ENCODE assay signal across 24 mouse cellular contexts in genomic region chr16:78661126-78661525, GRCm38 (mm10).
DNase-seq lines count a peak whose midpoint lies in the region; ATAC-seq and TF ChIP-seq lines count a peak whose summit lies in the region.
"Had no signal": no experiment of that assay in that cellular context is flagged by ENCODE, and none has a peak within 500 bp of the region (broad histone marks: within the 10 kb centered on the region; RNA-seq: fewer than 3 reads in every experiment).

No protein-coding gene starts in this region.

- WGBS in midbrain, embryonic 11.5 days: 89% methylated on average over 7 of the region's 7 CpGs
- 88% methylated on average over 7 of the region's 7 CpGs for WGBS in midbrain, postnatal 0 days
- WGBS in embryonic facial prominence, embryonic 14.5 days: 53% methylated on average over 7 of the region's 7 CpGs
- WGBS in hindbrain, embryonic 14.5 days: 89% methylated on average over 7 of the region's 7 CpGs

- no peaks in the 10 kb centered on the region for H3K79me2 ChIP-seq in myocyte (ENCODE audit: control insufficient read depth, insufficient read depth)

- no peak for ATAC-seq in midbrain, embryonic 11.5 days (ENCODE audit: low FRiP score)
- ATAC-seq in midbrain, postnatal 0 days (ENCODE audit: low FRiP score): no peak
- ATAC-seq in embryonic facial prominence, embryonic 14.5 days (ENCODE audit: low read depth): no peak
- no peak for ATAC-seq in hindbrain, embryonic 14.5 days (ENCODE audit: low FRiP score)
- ATAC-seq: forebrain, embryonic 14.5 days; forebrain, postnatal 0 days; intestine, postnatal 0 days had no signal

- no peaks in the 10 kb centered on the region for H3K9me3 ChIP-seq in midbrain, embryonic 11.5 days (ENCODE audit: control insufficient read depth, low read length)
- no peaks in the 10 kb centered on the region for H3K9me3 ChIP-seq in midbrain, postnatal 0 days (ENCODE audit: low read length)
- no peaks in the 10 kb centered on the region for H3K9me3 ChIP-seq in embryonic facial prominence, embryonic 14.5 days (ENCODE audit: control insufficient read depth, low read length)
- no peaks in the 10 kb centered on the region for H3K9me3 ChIP-seq in hindbrain, embryonic 14.5 days (ENCODE audit: control insufficient read depth, low read length)
- H3K9me3 ChIP-seq: heart, embryonic 10.5 days; heart, embryonic 13.5 days; hindbrain, embryonic 15.5 days had no signal

- H3K36me3 ChIP-seq in midbrain, embryonic 11.5 days (ENCODE audit: control insufficient read depth, insufficient read depth, low read length): no peaks in the 10 kb centered on the region
- H3K36me3 ChIP-seq in midbrain, postnatal 0 days (ENCODE audit: insufficient read depth, low read length): no peaks in the 10 kb centered on the region
- H3K36me3 ChIP-seq in embryonic facial prominence, embryonic 14.5 days (ENCODE audit: control insufficient read depth, insufficient read depth, low read length): no peaks in the 10 kb centered on the region
- no peaks in the 10 kb centered on the region for H3K36me3 ChIP-seq in myocyte (ENCODE audit: control insufficient read depth, insufficient read depth)
- no peaks in the 10 kb centered on the region for H3K36me3 ChIP-seq in hindbrain, embryonic 14.5 days (replicated peaks; ENCODE audit: control insufficient read depth, insufficient read depth)
- H3K36me3 ChIP-seq: heart, embryonic 10.5 days; heart, embryonic 13.5 days; hindbrain, embryonic 15.5 days had no signal

- H3K9ac ChIP-seq in midbrain, embryonic 11.5 days (ENCODE audit: low read length): no peak overlapping the region
- no peak overlapping the region for H3K9ac ChIP-seq in midbrain, postnatal 0 days (replicated peaks; ENCODE audit: low read length, poor library complexity, severe bottlenecking)
- 0 out of 2 replicates have a peak overlapping the region, but pooled peaks have one; percentile 11 for H3K9ac ChIP-seq in embryonic facial prominence, embryonic 14.5 days (ENCODE audit: low read depth, low read length)
- H3K9ac ChIP-seq in hindbrain, embryonic 14.5 days: no peak overlapping the region
- H3K9ac ChIP-seq: forebrain, postnatal 0 days; heart, embryonic 13.5 days; hindbrain, embryonic 15.5 days had no signal

- no peak overlapping the region for H3K27ac ChIP-seq in midbrain, embryonic 11.5 days (ENCODE audit: low read depth, low read length)
- no peak overlapping the region for H3K27ac ChIP-seq in midbrain, postnatal 0 days (ENCODE audit: low read depth, low read length)
- H3K27ac ChIP-seq in embryonic facial prominence, embryonic 14.5 days (replicated peaks; ENCODE audit: low read depth, low read length): 0 out of 2 replicates have a peak overlapping the region, but pooled peaks have one; percentile 2
- no peak overlapping the region for H3K27ac ChIP-seq in hindbrain, embryonic 14.5 days
- H3K27ac ChIP-seq: heart, adult 2 months; heart, embryonic 10.5 days; heart, embryonic 13.5 days; hindbrain, embryonic 15.5 days had no signal

- no peak overlapping the region for H3ac ChIP-seq in myocyte (ENCODE audit: control insufficient read depth, insufficient read length)

- DNase-seq in midbrain, embryonic 11.5 days (ENCODE audit: low spot score, missing footprints): peak; percentile 60
- no peak for DNase-seq in midbrain, postnatal 0 days (ENCODE audit: low spot score)
- peak; percentile 32 for DNase-seq in embryonic facial prominence, embryonic 14.5 days (ENCODE audit: low spot score)
- DNase-seq in hindbrain, embryonic 14.5 days (ENCODE audit: low spot score): no peak
- DNase-seq in heart, adult 11 months: no peak
- DNase-seq: adrenal gland, postnatal 10 days; adrenal gland, postnatal 36 days; B cell, adult 2 months; cerebellum, adult 18-20 months; cerebellum, adult 9-11 months; cerebellum, postnatal 25 days; embryo, embryonic 11 days; forebrain, postnatal 0 days; gastrocnemius, postnatal 25 days; heart, adult 2 months; heart, postnatal 14 days; heart, postnatal 4 days; kidney, adult 2 months had no signal

- H3K4me2 ChIP-seq in midbrain, embryonic 11.5 days: no peak overlapping the region
- H3K4me2 ChIP-seq in midbrain, postnatal 0 days (ENCODE audit: low read depth, low read length, poor library complexity, severe bottlenecking): no peak overlapping the region
- H3K4me2 ChIP-seq in embryonic facial prominence, embryonic 14.5 days (ENCODE audit: low read depth, low read length): peak overlapping the region; percentile 10; the same call in 1 of the 2 replicates
- peak overlapping the region; percentile 18 for H3K4me2 ChIP-seq in myocyte (ENCODE audit: low read depth)
- no peak overlapping the region for H3K4me2 ChIP-seq in hindbrain, embryonic 14.5 days (replicated peaks)
- H3K4me2 ChIP-seq: heart, embryonic 13.5 days; hindbrain, embryonic 15.5 days had no signal

- no peaks in the 10 kb centered on the region for H3K4me1 ChIP-seq in midbrain, embryonic 11.5 days (ENCODE audit: control insufficient read depth, insufficient read depth, low read length)
- no peaks in the 10 kb centered on the region for H3K4me1 ChIP-seq in midbrain, postnatal 0 days (ENCODE audit: insufficient read depth, low read length)
- no peaks in the 10 kb centered on the region for H3K4me1 ChIP-seq in embryonic facial prominence, embryonic 14.5 days (ENCODE audit: control insufficient read depth, insufficient read depth, low read length)
- no peaks in the 10 kb centered on the region for H3K4me1 ChIP-seq in hindbrain, embryonic 14.5 days (replicated peaks; ENCODE audit: control insufficient read depth, insufficient read depth, low read length)
- H3K4me1 ChIP-seq: heart, embryonic 10.5 days; heart, embryonic 13.5 days; hindbrain, embryonic 15.5 days had no signal

- H3K27me3 ChIP-seq in midbrain, embryonic 11.5 days (ENCODE audit: control insufficient read depth, insufficient read depth, low read length): no peaks in the 10 kb centered on the region
- no peaks in the 10 kb centered on the region for H3K27me3 ChIP-seq in midbrain, postnatal 0 days (ENCODE audit: insufficient read depth, low read length)
- H3K27me3 ChIP-seq in embryonic facial prominence, embryonic 14.5 days (replicated peaks; ENCODE audit: control insufficient read depth, insufficient read depth, low read length): no peaks in the 10 kb centered on the region
- no peaks in the 10 kb centered on the region for H3K27me3 ChIP-seq in myocyte (ENCODE audit: control insufficient read depth, insufficient read depth, insufficient read length)
- no peaks in the 10 kb centered on the region for H3K27me3 ChIP-seq in hindbrain, embryonic 14.5 days (ENCODE audit: control insufficient read depth, insufficient read depth, low read length)
- H3K27me3 ChIP-seq: heart, embryonic 13.5 days; hindbrain, embryonic 15.5 days had no signal

- no peak for TF ChIP-seq CTCF in midbrain, postnatal 0 days (IDR thresholded peaks at IDR 0.05)

- no peak for TF ChIP-seq POLR2A in myocyte (IDR thresholded peaks at IDR 0.05; ENCODE audit: insufficient read length, low read depth)

- H3K4me3 ChIP-seq in midbrain, embryonic 11.5 days (ENCODE audit: low read depth, low read length): no peak overlapping the region
- no peak overlapping the region for H3K4me3 ChIP-seq in midbrain, postnatal 0 days (ENCODE audit: low read depth, low read length)
- H3K4me3 ChIP-seq in embryonic facial prominence, embryonic 14.5 days (ENCODE audit: low read depth, low read length): no peak overlapping the region
- H3K4me3 ChIP-seq in myocyte: no peak overlapping the region
- no peak overlapping the region for H3K4me3 ChIP-seq in hindbrain, embryonic 14.5 days (replicated peaks; ENCODE audit: low read length)
- H3K4me3 ChIP-seq: heart, adult 2 months; heart, embryonic 10.5 days; heart, embryonic 13.5 days; hindbrain, embryonic 15.5 days had no signal

TF ChIP-seq in myocyte, 11 proteins besides CTCF, POLR2A, EP300 and RAD21:
- TF ChIP-seq POLR2AphosphoS2 (IDR thresholded peaks at IDR 0.05; ENCODE audit: insufficient read length, low read depth) (no peak), E2F4 (IDR thresholded peaks at IDR 0.05; ENCODE audit: insufficient read depth) (no peak), MAX (IDR thresholded peaks at IDR 0.05; ENCODE audit: low read depth) (no peak), REST (IDR thresholded peaks at IDR 0.05; ENCODE audit: insufficient read depth, insufficient read length) (no peak), USF1 (IDR thresholded peaks at IDR 0.05; ENCODE audit: low read depth) (no peak), CEBPB (IDR thresholded peaks at IDR 0.05; ENCODE audit: insufficient read depth, poor library complexity, severe bottlenecking) (no peak), MYOG (IDR thresholded peaks at IDR 0.05; ENCODE audit: control insufficient read depth in 1 of 3, insufficient read depth in 1 of 3, insufficient read length in 2 of 3, low read depth in 2 of 3) (no peak), TCF12 (IDR thresholded peaks at IDR 0.05; ENCODE audit: insufficient read depth, poor library complexity, severe bottlenecking) (no peak), MYOD1 (IDR thresholded peaks at IDR 0.05; ENCODE audit: control insufficient read depth in 1 of 3, insufficient read length in 2 of 3, low read depth in 2 of 3) (no peak), SRF (IDR thresholded peaks at IDR 0.05; ENCODE audit: control insufficient read depth, insufficient read length, low read depth) (no peak), TCF3 (IDR thresholded peaks at IDR 0.05; ENCODE audit: insufficient read length, low read depth) (no peak)

Comparison
In these comparisons a context has a peak if more than half of its experiments do, and no peak if none do; other contexts are left out.
1. DNase-seq: peak in midbrain, embryonic 11.5 days (single experiment) and embryonic facial prominence, embryonic 14.5 days (single experiment); none in midbrain, postnatal 0 days (single experiment), hindbrain, embryonic 14.5 days (single experiment) and heart, adult 11 months (single experiment).
2. H3K4me2 ChIP-seq: peak in embryonic facial prominence, embryonic 14.5 days (single experiment) and myocyte (single experiment); none in midbrain, embryonic 11.5 days (single experiment), midbrain, postnatal 0 days (single experiment) and hindbrain, embryonic 14.5 days (single experiment).